Mouse (Mus musculus): Measurements from ENCODE around the gene B230217C12Rik. TPM values are rescaled to one million over a fixed set of nuclear protein-coding genes. Genes with fewer than 3 reads are reported as not detected.

Gene B230217C12Rik
- total and polyA plus RNA-seq, 2 experiments from 2014 or later: 21.0 to 31.5 TPM

DNA sequence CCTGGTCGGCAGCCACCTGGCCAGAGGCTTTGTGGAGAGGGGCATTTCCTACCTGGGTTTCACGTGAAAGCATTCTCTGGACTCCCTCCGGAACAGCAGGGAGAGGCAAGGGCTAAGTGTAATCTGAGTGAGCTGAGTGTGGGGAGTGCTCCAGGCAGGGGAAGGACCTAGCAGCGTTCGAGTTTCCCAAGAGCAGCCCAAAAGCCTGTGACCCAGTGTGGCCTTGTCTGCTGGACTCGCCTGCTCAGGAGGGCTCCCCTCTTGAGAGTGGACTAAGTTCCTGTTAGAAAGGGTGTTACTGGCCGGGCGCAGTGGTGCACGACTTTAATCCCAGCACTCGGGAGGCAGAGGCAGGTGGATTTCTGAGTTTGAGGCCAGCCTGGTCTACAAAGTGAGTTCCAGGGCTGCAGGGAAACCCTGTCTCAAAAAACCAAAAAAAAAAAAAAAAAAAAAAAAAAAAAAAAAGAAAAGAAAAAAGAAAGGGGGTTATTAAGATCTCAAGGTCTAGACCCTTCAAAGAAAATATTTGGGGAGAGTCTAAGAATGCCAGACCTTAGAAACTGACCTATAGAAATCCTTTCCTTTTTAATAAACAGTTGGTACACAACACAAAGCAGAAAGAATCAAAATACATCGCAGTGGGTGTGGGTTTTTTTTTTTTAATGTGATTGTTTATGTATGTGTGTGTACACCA lies 992 bp upstream of the B230217C12Rik start:
- no peak for ATAC-seq
- no peak overlapping the region for H3K9ac ChIP-seq
- 65% methylated on average over 11 of the region's 11 CpGs for WGBS
- TF ChIP-seq CTCF (IDR thresholded peaks at IDR 0.05; ENCODE audit: low read depth): no peak
- DNase-seq: no peak
- peak overlapping the region; percentile 90 for H3K27ac ChIP-seq (ENCODE audit: low read depth, low read length)
- 0 out of 2 replicates have a peak overlapping the region, but pooled peaks have one; percentile 53 for H3K4me3 ChIP-seq (ENCODE audit: low read depth, low read length)
- H3K4me2 ChIP-seq (ENCODE audit: low read depth): 0 out of 2 replicates have a peak overlapping the region, but pooled peaks have one; percentile 60
- peaks cover 35% of the 10 kb centered on the region for H3K36me3 ChIP-seq (ENCODE audit: insufficient read depth)
- no peaks in the 10 kb centered on the region for H3K27me3 ChIP-seq (ENCODE audit: insufficient read depth, low read length)
- no peaks in the 10 kb centered on the region for H3K4me1 ChIP-seq (ENCODE audit: insufficient read depth)
- H3K9me3 ChIP-seq (ENCODE audit: low read length): no peaks in the 10 kb centered on the region

DNA sequence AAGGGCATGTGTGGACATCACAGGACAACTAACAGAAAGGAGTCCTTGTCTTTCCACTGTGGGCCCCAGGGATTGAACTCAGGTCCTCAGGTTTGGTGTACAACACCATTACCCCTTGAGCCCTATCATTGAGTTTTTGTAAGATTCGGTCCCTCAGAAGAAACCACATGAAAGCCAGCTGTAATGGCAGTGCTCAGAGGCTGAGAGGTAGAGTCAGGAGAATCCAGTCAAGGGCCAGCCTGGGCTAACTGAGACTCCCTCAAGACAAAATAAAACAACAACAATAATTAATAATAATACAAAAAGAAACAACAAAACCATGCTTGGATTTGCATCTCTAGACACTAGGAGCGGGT lies 467 bp upstream of the B230217C12Rik start:
- Histone ChIP-seq H3K36me3 (ENCODE audit: insufficient read depth) (peaks cover 30% of the 10 kb centered on the region), H3K27me3 (ENCODE audit: insufficient read depth, low read length) (no peaks in the 10 kb centered on the region), H3K4me3 (ENCODE audit: low read depth, low read length) (peak overlapping the region; percentile 53), H3K4me1 (ENCODE audit: insufficient read depth) (no peaks in the 10 kb centered on the region), H3K9me3 (ENCODE audit: low read length) (no peaks in the 10 kb centered on the region), H3K9ac (peak overlapping the region; percentile 77), H3K27ac (ENCODE audit: low read depth, low read length) (peak overlapping the region; percentile 90), H3K4me2 (ENCODE audit: low read depth) (peak overlapping the region; percentile 60)
- no peak for DNase-seq
- no peak for ATAC-seq
- no peak for TF ChIP-seq CTCF (IDR thresholded peaks at IDR 0.05; ENCODE audit: low read depth)
- WGBS: 51% methylated on average over 2 of the region's 2 CpGs

DNA sequence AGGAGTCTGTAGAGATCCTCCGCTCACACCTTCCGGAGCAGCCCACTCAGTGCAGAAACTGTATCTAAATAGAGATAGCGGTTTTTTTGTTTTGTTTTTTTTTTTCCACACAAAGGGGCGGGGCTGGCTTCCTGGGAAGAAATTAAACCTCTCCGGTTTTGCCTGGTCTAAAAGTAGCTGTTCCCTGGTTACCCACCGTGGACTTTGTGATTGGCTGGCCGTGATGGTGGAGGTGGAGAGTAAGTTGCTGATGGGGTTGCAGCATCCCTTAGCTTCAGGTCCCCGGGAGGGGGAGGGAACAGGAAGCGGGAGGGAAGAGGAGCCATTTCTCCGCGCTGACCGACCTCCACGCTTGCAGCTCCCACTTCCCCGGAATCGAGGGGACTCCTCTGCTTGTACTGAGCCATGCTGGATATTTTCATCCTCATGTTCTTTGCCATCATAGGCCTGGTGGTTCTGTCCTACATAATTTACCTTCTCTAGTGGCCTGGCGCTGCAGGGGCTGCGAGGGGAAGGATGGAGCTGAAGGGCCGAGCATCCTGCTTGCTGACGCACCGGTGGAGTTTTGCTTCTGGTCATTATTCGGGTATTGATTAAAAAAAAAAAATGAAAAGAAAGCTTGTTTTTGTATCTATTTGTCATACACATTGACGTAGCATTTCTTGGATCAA lies 546 bp downstream of the B230217C12Rik start:
- no peaks in the 10 kb centered on the region for H3K4me1 ChIP-seq (ENCODE audit: insufficient read depth)
- H3K4me3 ChIP-seq (ENCODE audit: low read depth, low read length): peak overlapping the region; percentile 53
- peak overlapping the region; percentile 77 for H3K9ac ChIP-seq
- DNase-seq (peak; percentile 89), ATAC-seq (peak; percentile 95)
- no peaks in the 10 kb centered on the region for H3K27me3 ChIP-seq (ENCODE audit: insufficient read depth, low read length)
- no peaks in the 10 kb centered on the region for H3K9me3 ChIP-seq (ENCODE audit: low read length)
- peaks cover 21% of the 10 kb centered on the region for H3K36me3 ChIP-seq (ENCODE audit: insufficient read depth)
- H3K4me2 ChIP-seq (ENCODE audit: low read depth): peak overlapping the region; percentile 60
- TF ChIP-seq CTCF (IDR thresholded peaks at IDR 0.05; ENCODE audit: low read depth): 0 out of 2 replicates have a peak, but pooled peaks have one; percentile 8
- WGBS: under 1% methylated on average over 22 of the region's 22 CpGs
- peak overlapping the region; percentile 90 for H3K27ac ChIP-seq (ENCODE audit: low read depth, low read length)

DNA sequence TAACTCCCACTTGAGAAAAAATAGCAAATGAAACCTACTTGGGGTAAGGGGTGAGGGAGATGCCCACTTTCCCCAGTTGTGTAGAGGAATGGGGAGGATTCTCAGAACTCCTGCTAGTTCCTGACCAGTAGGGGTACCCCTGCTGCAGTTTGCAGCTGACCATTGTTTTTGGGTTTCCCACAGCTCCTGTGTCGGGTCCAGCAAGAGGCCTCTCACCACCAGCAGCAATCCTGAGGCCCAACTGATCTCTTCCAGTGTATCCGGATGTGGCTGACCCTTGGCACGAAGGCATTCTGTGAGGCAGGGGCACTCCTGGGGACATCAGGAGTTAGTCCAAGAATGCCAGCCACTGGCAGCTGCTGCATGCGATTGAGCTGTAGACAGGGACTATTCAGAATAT lies 1.4 kb downstream of the B230217C12Rik start:
- DNase-seq (no peak), ATAC-seq (no peak)
- WGBS: 23% methylated on average over 4 of the region's 4 CpGs
- Histone ChIP-seq H3K4me1 (ENCODE audit: insufficient read depth) (no peaks in the 10 kb centered on the region), H3K27me3 (ENCODE audit: insufficient read depth, low read length) (no peaks in the 10 kb centered on the region), H3K27ac (ENCODE audit: low read depth, low read length) (peak overlapping the region; percentile 47), H3K4me2 (ENCODE audit: low read depth) (peak overlapping the region; percentile 60), H3K9ac (peak overlapping the region; percentile 77), H3K4me3 (ENCODE audit: low read depth, low read length) (peak overlapping the region; percentile 53), H3K9me3 (ENCODE audit: low read length) (no peaks in the 10 kb centered on the region), H3K36me3 (ENCODE audit: insufficient read depth) (peaks cover 13% of the 10 kb centered on the region)
- 0 out of 2 replicates have a peak, but pooled peaks have one; percentile 17 for TF ChIP-seq CTCF (IDR thresholded peaks at IDR 0.05; ENCODE audit: low read depth)

DNA sequence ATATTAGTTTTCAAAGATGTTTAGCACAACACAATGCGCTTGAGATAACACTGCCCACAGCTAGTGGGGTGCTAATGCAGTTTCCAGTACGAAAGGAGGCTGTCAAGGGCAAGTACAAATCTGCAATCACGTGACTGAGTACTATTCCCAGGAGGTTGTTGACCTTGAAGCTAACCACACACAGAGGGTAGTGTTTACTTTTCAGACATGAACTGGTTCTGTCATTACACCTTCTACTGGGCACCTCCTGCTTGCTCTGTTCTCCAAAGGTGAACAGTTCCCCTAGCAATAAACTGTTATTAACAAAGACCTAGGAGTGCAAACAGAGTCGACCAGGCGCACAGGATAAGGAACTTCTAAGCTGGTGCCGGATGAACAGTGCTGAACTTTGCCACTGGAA lies 9.8 kb downstream of the B230217C12Rik start:
- no peak for TF ChIP-seq CTCF (IDR thresholded peaks at IDR 0.05; ENCODE audit: low read depth)
- DNase-seq (no peak), ATAC-seq (no peak)
- H3K9me3 ChIP-seq (ENCODE audit: low read length): no peaks in the 10 kb centered on the region
- no peaks in the 10 kb centered on the region for H3K36me3 ChIP-seq (ENCODE audit: insufficient read depth)
- no peak overlapping the region for H3K27ac ChIP-seq (ENCODE audit: low read depth, low read length)
- no peak overlapping the region for H3K9ac ChIP-seq
- H3K27me3 ChIP-seq (ENCODE audit: insufficient read depth, low read length): no peaks in the 10 kb centered on the region
- H3K4me3 ChIP-seq (ENCODE audit: low read depth, low read length): no peak overlapping the region
- H3K4me2 ChIP-seq (ENCODE audit: low read depth): no peak overlapping the region
- WGBS: 73% methylated on average over 6 of the region's 6 CpGs
- H3K4me1 ChIP-seq (ENCODE audit: insufficient read depth): no peaks in the 10 kb centered on the region

DNA sequence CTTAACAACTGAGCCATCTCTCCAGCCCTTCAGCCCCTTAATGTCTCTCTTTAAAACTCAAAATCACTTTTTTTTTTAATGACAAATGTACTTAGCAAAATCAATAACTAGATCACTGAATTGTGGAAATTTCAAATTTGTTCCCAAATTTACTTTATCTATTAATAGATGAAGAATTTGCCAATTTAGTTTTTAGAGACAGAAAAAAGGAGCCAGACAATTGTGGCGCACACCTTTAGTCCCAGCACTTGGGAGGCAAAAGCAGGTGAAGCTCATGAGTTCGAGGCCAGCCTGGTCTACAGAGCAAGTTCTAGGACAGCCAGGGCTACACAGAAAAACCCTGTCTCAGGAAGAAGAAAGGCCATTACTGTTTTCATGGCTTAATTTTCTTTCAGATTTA lies 11.0 kb downstream of the B230217C12Rik start:
- no peak for DNase-seq
- no peaks in the 10 kb centered on the region for H3K9me3 ChIP-seq (ENCODE audit: low read length)
- H3K4me2 ChIP-seq (ENCODE audit: low read depth): no peak overlapping the region
- H3K27me3 ChIP-seq (ENCODE audit: insufficient read depth, low read length): no peaks in the 10 kb centered on the region
- 85% methylated on average over 2 of the region's 2 CpGs for WGBS
- no peak for TF ChIP-seq CTCF (IDR thresholded peaks at IDR 0.05; ENCODE audit: low read depth)
- no peaks in the 10 kb centered on the region for H3K36me3 ChIP-seq (ENCODE audit: insufficient read depth)
- H3K4me1 ChIP-seq (ENCODE audit: insufficient read depth): no peaks in the 10 kb centered on the region
- no peak for ATAC-seq
- H3K9ac ChIP-seq: no peak overlapping the region
- H3K4me3 ChIP-seq (ENCODE audit: low read depth, low read length): no peak overlapping the region
- no peak overlapping the region for H3K27ac ChIP-seq (ENCODE audit: low read depth, low read length)

DNA sequence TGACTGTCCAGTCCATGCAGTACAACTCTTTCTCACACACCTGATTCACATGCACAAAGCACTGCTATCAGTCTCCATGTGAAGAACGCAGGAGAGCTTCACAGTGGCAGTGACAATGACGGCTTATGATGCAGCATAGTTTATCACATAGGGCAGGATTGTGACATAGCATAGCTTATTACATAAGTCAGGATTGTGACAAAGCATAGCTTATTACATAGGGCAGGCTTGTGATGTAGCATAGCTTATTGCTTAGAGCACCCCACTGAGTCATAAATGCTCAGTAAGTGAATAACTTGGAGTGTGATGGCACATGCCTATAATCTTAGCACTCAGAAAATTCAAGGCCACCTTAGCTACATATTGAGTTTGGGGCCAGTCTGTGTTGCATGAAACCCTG lies 14.9 kb downstream of the B230217C12Rik start:
- no peaks in the 10 kb centered on the region for H3K27me3 ChIP-seq (ENCODE audit: insufficient read depth, low read length)
- no peak for TF ChIP-seq CTCF (IDR thresholded peaks at IDR 0.05; ENCODE audit: low read depth)

More for the DNA sequence above, 14.9 kb downstream of the B230217C12Rik start:
- no peak overlapping the region for H3K27ac ChIP-seq (ENCODE audit: low read depth, low read length)
- no peak for ATAC-seq
- H3K4me1 ChIP-seq (ENCODE audit: insufficient read depth): no peaks in the 10 kb centered on the region
- H3K9me3 ChIP-seq (ENCODE audit: low read length): no peaks in the 10 kb centered on the region
- H3K4me3 ChIP-seq (ENCODE audit: low read depth, low read length): no peak overlapping the region
- no peaks in the 10 kb centered on the region for H3K36me3 ChIP-seq (ENCODE audit: insufficient read depth)
- no peak overlapping the region for H3K9ac ChIP-seq
- 89% methylated on average over 2 of the region's 2 CpGs for WGBS
- DNase-seq: no peak
- no peak overlapping the region for H3K4me2 ChIP-seq (ENCODE audit: low read depth)
